Comparison of ENCODE assay signal across 19 mouse cellular contexts in genomic region chr6:95716476-95716875, GRCm38 (mm10). TPM values are rescaled to one million over a fixed set of nuclear protein-coding genes. Genes with fewer than 3 reads are reported as not detected.
A peak's percentile ranks its signal among the peaks of the same experiment; 100 is the strongest.
DNase-seq lines count a peak whose midpoint lies in the region; ATAC-seq lines count a peak whose summit lies in the region.
"Had no signal": no experiment of that assay in that cellular context is flagged by ENCODE, and none has a peak within 500 bp of the region (broad histone marks: within the 10 kb centered on the region; RNA-seq: fewer than 3 reads in every experiment).

No protein-coding gene starts in this region.

- ATAC-seq in midbrain, embryonic 11.5 days (ENCODE audit: low FRiP score): no peak
- no peak for ATAC-seq in midbrain, embryonic 15.5 days (replicated peaks)
- ATAC-seq: CD4-positive, CD25-positive, alpha-beta regulatory T cell, adult 4 months; forebrain, embryonic 15.5 days had no signal

- H3K27ac ChIP-seq in midbrain, embryonic 11.5 days (ENCODE audit: low read depth, low read length): no peak overlapping the region
- no peak overlapping the region for H3K27ac ChIP-seq in midbrain, embryonic 15.5 days
- H3K27ac ChIP-seq: embryonic facial prominence, embryonic 12.5 days; forebrain, embryonic 15.5 days; hindbrain, embryonic 10.5 days had no signal

- WGBS in midbrain, embryonic 11.5 days: 95% methylated on average over 5 of the region's 5 CpGs
- 93% methylated on average over 5 of the region's 5 CpGs for WGBS in midbrain, embryonic 15.5 days

- H3K4me2 ChIP-seq in midbrain, embryonic 11.5 days: no peak overlapping the region
- H3K4me2 ChIP-seq in midbrain, embryonic 15.5 days: no peak overlapping the region
- H3K4me2 ChIP-seq: embryonic facial prominence, embryonic 12.5 days; forebrain, embryonic 15.5 days; heart, embryonic 12.5 days had no signal

- DNase-seq in heart, adult 11 months: peak; percentile 83
- no peak for DNase-seq in heart, adult 18-20 months
- DNase-seq in kidney, adult 8-10 months: peak; percentile 64 to 74
- DNase-seq in kidney, postnatal 4 days: no peak
- DNase-seq in midbrain, embryonic 11.5 days (ENCODE audit: low spot score, missing footprints): peak; percentile 35
- DNase-seq in urinary bladder, adult 18-20 months (ENCODE audit: low spot score in 2 of 2): no peak
- DNase-seq: adrenal gland, postnatal 10 days; B cell, adult 2 months; cerebellum, adult 11 months; cerebellum, adult 8-10 months; cerebellum, postnatal 14 days; gastrocnemius, postnatal 10 days had no signal

- H3K9ac ChIP-seq in midbrain, embryonic 11.5 days (ENCODE audit: low read length): no peak overlapping the region
- no peak overlapping the region for H3K9ac ChIP-seq in midbrain, embryonic 15.5 days
- H3K9ac ChIP-seq: embryonic facial prominence, embryonic 12.5 days; forebrain, embryonic 15.5 days; heart, embryonic 12.5 days had no signal

- no peak overlapping the region for H3K4me3 ChIP-seq in midbrain, embryonic 11.5 days (ENCODE audit: low read depth, low read length)
- H3K4me3 ChIP-seq in midbrain, embryonic 15.5 days: no peak overlapping the region
- H3K4me3 ChIP-seq: embryonic facial prominence, embryonic 12.5 days; forebrain, embryonic 15.5 days; heart, embryonic 12.5 days; hindbrain, embryonic 10.5 days had no signal

- H3K4me1 ChIP-seq in midbrain, embryonic 11.5 days (ENCODE audit: control insufficient read depth, insufficient read depth, low read length): peaks cover 2% of the 10 kb centered on the region; the same call in 1 of the 2 replicates
- H3K4me1 ChIP-seq in midbrain, embryonic 15.5 days: peaks cover 7% of the 10 kb centered on the region

- H3K9me3 ChIP-seq in midbrain, embryonic 11.5 days (ENCODE audit: control insufficient read depth, low read length): no peaks in the 10 kb centered on the region
- H3K9me3 ChIP-seq in midbrain, embryonic 15.5 days: no peaks in the 10 kb centered on the region
- H3K9me3 ChIP-seq: embryonic facial prominence, embryonic 12.5 days; forebrain, embryonic 15.5 days; G1E; heart, embryonic 12.5 days; hindbrain, embryonic 10.5 days had no signal

- no peaks in the 10 kb centered on the region for H3K27me3 ChIP-seq in midbrain, embryonic 11.5 days (ENCODE audit: control insufficient read depth, insufficient read depth, low read length)
- H3K27me3 ChIP-seq in midbrain, embryonic 15.5 days (replicated peaks): no peaks in the 10 kb centered on the region; the same call in 1 of the 2 replicates
- H3K27me3 ChIP-seq: embryonic facial prominence, embryonic 12.5 days; forebrain, embryonic 15.5 days; heart, embryonic 12.5 days had no signal

- H3K36me3 ChIP-seq in midbrain, embryonic 11.5 days (ENCODE audit: control insufficient read depth, insufficient read depth, low read length): no peaks in the 10 kb centered on the region
- no peaks in the 10 kb centered on the region for H3K36me3 ChIP-seq in midbrain, embryonic 15.5 days (replicated peaks)
- H3K36me3 ChIP-seq: embryonic facial prominence, embryonic 12.5 days; forebrain, embryonic 15.5 days; heart, embryonic 12.5 days; hindbrain, embryonic 10.5 days had no signal

RNA-seq across cellular contexts. Expression of gene Suclg2, which starts 2.1 kb away (rescaled TPM):
- total RNA-seq in heart, adult 18-20 months (2021): 100 to 1,000 TPM; 157 to 168 TPM
- polyA plus RNA-seq in midbrain, embryonic 11.5 days (2014; fragmentation: Nextera tagmentation; extraction: Ambion mirVana): 40.8 and 49.3 TPM in 2 replicates
- polyA plus RNA-seq in midbrain, embryonic 15.5 days (2015; fragmentation: Nextera tagmentation; extraction: Ambion mirVana): 13.6 and 14.9 TPM in 2 replicates

Comparison
In these comparisons a context has a peak if more than half of its experiments do, and no peak if none do; other contexts are left out.
1. DNase-seq: peak in heart, adult 11 months (single experiment), kidney, adult 8-10 months (2 of 2) and midbrain, embryonic 11.5 days (single experiment); none in heart, adult 18-20 months (0 of 2), kidney, postnatal 4 days (0 of 2) and urinary bladder, adult 18-20 months (0 of 2).